Mouse (Mus musculus) testis, adult 2 months (tissue): ENCODE results near the gene Cbwd1.

ENCODE experiments used
- CTCF ChIP-seq: fragments of 200-500 bp; IDR thresholded peaks from 2 replicates; pipeline ENCODE4 v1.5.1; 2012; ENCODE audit warnings: low read depth, mild to moderate bottlenecking, inconsistent platforms, low read length, moderate library complexity; ENCODE audit not compliant: control insufficient read depth, insufficient read depth, insufficient replicate concordance
- POLR2A ChIP-seq: fragments of 200-500 bp; IDR thresholded peaks from 2 replicates; pipeline ENCODE4 v1.6.1; 2012; ENCODE audit warnings: low read depth, mild to moderate bottlenecking, inconsistent platforms, low read length, moderate library complexity; ENCODE audit not compliant: control insufficient read depth

DNA sequence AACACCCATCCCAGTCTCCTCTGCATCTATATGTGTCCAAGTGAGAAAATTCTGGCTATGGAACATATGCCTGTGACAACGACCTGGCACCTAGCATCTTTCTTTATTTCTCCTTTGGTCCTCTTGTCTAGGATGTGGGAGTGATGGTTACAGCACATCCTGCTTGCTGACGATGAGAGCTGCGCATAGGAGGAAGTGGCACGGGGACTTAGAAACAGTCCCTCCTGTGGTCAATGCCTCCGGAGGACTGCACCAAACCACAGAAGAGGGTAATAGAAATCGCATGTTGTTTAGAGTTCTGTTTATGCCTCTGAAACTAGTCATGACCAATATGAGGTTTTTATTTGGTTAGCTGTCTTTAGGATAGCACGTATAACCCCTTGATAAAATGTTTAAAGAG, 9.9 kb upstream of the Cbwd1 start:
- TF ChIP-seq CTCF, result no peak
- no peak for TF ChIP-seq POLR2A
